Mouse (Mus musculus): Measurements from ENCODE around the gene Ubr7.

Ubr7 gene

DNA sequence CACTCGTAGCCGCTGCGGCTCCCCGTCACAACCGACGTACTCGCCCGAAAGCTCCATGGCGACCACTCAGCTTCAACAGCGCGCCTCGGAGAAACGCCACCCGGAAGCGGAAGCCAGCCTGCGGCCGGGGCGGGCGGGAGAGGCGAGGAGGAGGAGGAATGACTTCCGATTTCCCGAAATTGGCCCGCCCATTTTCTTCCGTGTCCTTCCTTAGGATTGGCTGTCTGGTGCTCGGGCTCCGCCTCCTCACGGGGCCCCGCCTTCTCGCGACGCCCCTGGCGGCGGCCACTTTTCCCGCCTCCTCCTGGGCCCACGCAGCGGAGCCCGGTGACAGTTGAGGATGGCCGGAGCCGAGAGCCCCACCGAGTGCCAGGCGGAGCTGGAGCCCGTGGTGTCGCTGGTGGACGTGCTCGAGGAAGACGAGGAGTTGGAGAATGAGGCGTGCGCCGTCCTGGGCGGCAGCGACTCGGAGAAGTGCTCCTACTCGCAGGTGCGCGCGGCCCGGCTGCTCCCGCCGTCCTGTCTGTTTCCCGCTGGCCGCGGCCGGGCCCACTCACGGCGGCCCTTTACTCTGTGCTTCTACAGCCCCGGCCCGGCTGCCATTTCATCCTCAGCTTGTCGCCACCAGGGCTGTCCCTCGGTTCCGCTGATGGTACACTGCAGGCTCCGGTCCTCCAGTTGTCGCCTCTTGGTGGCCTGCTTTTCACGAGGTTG is at the start of gene Ubr7, which contains the start of the genes Gm28051 and Gon7:
Ubr7 (plus strand) TSS at position 279 of the 714 bp plus-strand sequence.
Gm28051 (minus strand) TSS at position 77 of the 714 bp plus-strand sequence.
Gon7 (minus strand) TSS at position 115 of the 714 bp plus-strand sequence.
- Histone ChIP-seq H3K9me3 (ENCODE audit: low read length) (no peaks in the 10 kb centered on the region), H3K36me3 (ENCODE audit: insufficient read depth, low read length) (peaks cover 48% of the 10 kb centered on the region), H3K4me1 (replicated peaks; ENCODE audit: low read depth, low read length) (peaks cover 64% of the 10 kb centered on the region), H3K4me3 (replicated peaks; ENCODE audit: low read length) (peak within 1 kb of the TSS; percentile 98), H3K27me3 (ENCODE audit: insufficient read depth, low read length) (no peaks in the 10 kb centered on the region)
- no peak for TF ChIP-seq NANOG (IDR thresholded peaks at IDR 0.05; ENCODE audit: borderline replicate concordance, low read length)
- TF ChIP-seq POU5F1 (IDR thresholded peaks at IDR 0.05; ENCODE audit: borderline replicate concordance, low read length), result no peak
- no peak for TF ChIP-seq CTCF (conservative IDR thresholded peaks at IDR 0.05; ENCODE audit: low read length)

DNA sequence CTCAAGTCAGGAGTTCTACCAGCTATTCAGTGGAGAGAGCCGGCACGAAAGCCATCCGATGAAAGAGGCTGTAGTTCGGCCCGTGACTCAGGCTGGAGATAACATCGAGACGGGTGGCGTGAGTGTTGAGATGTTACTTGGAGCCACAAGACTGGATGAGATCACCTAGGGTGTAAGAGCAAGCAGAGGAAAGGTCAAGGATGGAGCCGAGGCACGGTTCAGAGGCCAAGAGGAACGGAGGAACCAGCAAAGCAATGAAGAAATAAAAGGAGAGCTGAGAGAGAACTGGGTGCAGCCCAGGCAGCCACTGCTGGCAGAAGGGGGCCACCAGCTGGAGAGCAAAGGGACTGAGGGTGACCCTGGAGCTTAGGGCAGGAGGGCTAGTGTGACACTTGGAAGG is 49.5 kb upstream of the Ubr7 start:
- TF ChIP-seq CTCF (conservative IDR thresholded peaks at IDR 0.05; ENCODE audit: low read length) (no peak), POU5F1 (IDR thresholded peaks at IDR 0.05; ENCODE audit: borderline replicate concordance, low read length) (no peak), NANOG (IDR thresholded peaks at IDR 0.05; ENCODE audit: borderline replicate concordance, low read length) (no peak)
- no peaks in the 10 kb centered on the region for H3K9me3 ChIP-seq (ENCODE audit: low read length)
- H3K36me3 ChIP-seq (ENCODE audit: insufficient read depth, low read length), result no peaks in the 10 kb centered on the region
- H3K27me3 ChIP-seq (ENCODE audit: insufficient read depth, low read length), result peaks cover 9% of the 10 kb centered on the region; the same call in 1 of the 2 replicates
- peaks cover 87% of the 10 kb centered on the region for H3K4me1 ChIP-seq (replicated peaks; ENCODE audit: low read depth, low read length)
- H3K4me3 ChIP-seq (replicated peaks; ENCODE audit: low read length), result 0 out of 2 replicates have a peak overlapping the region, but pooled peaks have one; percentile 13

DNA sequence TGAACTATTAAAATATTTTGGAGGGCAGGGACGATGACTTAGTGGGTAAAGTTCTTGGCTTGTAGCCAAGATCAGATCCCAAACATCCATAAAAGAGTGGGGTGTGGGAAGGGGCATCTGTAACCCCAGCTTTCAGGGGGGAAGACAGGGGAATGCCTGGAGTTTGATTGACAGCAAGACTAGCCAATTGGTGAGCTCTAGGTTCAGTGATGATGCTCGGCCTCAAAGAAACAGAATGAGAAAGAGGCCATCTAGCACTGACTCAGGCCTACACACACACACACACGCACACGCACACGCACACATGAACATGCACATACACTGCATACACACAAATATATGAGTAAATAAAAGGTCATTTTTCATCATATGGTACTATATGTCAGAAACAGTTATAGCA is 47.9 kb upstream of the Ubr7 start:
- Histone ChIP-seq H3K27me3 (ENCODE audit: insufficient read depth, low read length) (peaks cover 6% of the 10 kb centered on the region; the same call in 1 of the 2 replicates), H3K9me3 (ENCODE audit: low read length) (no peaks in the 10 kb centered on the region), H3K4me1 (replicated peaks; ENCODE audit: low read depth, low read length) (peaks cover 94% of the 10 kb centered on the region), H3K4me3 (replicated peaks; ENCODE audit: low read length) (no peak overlapping the region), H3K36me3 (ENCODE audit: insufficient read depth, low read length) (no peaks in the 10 kb centered on the region)
- no peak for TF ChIP-seq NANOG (IDR thresholded peaks at IDR 0.05; ENCODE audit: borderline replicate concordance, low read length)
- TF ChIP-seq CTCF (conservative IDR thresholded peaks at IDR 0.05; ENCODE audit: low read length), result no peak
- no peak for TF ChIP-seq POU5F1 (IDR thresholded peaks at IDR 0.05; ENCODE audit: borderline replicate concordance, low read length)

DNA sequence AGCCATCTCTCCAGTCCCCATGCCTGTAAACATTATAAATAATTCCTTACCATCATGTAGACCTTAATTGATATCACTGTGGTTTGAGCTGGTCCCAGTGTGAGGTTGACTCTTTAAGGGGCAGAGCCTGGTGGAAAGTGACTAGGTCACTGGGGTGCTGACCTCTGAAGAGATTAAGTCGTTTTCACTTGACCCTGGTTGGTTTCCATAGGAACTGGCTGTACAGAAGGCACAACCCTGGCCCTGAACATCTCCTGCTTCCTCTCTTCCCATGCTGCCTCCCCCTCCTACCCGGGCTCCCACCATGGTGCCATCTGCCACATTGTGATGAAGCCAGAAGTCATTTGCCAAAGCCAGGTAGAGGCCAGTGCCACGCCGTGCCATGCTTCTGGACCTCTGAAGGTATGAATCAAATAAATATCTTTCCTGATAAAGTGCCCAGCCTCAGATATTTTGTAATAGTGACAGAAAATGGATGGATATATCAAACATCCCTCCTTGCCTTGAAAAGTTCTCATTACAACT is 46.9 kb upstream of the Ubr7 start:
- H3K36me3 ChIP-seq (ENCODE audit: insufficient read depth, low read length), result no peaks in the 10 kb centered on the region
- TF ChIP-seq CTCF (conservative IDR thresholded peaks at IDR 0.05; ENCODE audit: low read length) (no peak), NANOG (IDR thresholded peaks at IDR 0.05; ENCODE audit: borderline replicate concordance, low read length) (no peak), POU5F1 (IDR thresholded peaks at IDR 0.05; ENCODE audit: borderline replicate concordance, low read length) (no peak)
- H3K27me3 ChIP-seq (ENCODE audit: insufficient read depth, low read length), result peaks cover 6% of the 10 kb centered on the region; the same call in 1 of the 2 replicates
- 0 out of 2 replicates have a peak overlapping the region, but pooled peaks have one; percentile 24 for H3K4me3 ChIP-seq (replicated peaks; ENCODE audit: low read length)
- peaks cover 95% of the 10 kb centered on the region for H3K4me1 ChIP-seq (replicated peaks; ENCODE audit: low read depth, low read length)
- no peaks in the 10 kb centered on the region for H3K9me3 ChIP-seq (ENCODE audit: low read length)

DNA sequence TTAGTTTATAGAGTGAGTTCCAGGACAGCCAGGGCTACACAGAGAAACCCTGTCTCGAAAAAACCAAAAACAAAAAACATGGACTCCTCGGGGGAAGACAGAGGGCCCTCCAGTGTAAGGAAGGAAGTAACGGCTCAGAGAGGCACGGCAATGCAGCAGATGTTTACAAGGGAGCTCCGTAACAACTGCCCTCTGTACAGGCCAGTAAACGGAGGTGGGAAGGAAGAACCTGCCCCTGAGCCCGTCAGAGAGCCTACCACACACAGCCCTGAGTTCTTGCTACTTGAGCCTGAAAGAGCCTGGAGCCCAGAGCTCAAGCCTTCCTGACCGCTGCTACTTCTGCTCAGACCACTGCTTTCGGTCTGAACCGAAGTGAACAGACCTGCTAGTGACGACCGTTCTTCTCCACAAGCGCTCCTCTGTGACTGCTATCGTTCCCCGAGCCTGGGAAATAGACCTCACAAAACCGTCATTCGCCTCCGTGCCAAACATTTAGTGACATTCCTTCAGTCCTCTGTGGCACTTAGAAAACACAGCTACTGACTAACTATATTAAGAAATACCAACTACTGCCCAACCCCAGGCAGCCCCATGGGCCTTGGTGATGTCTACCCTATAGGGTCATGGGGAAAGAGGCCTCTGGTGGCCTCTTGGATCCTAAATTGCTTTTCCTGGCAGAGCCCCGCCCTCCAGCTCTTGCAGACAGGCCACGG is 44.5 kb upstream of the Ubr7 start:
- Histone ChIP-seq H3K27me3 (ENCODE audit: insufficient read depth, low read length) (0 out of 2 replicates have a peak, but pooled peaks cover 1% of the 10 kb centered on the region), H3K36me3 (ENCODE audit: insufficient read depth, low read length) (no peaks in the 10 kb centered on the region), H3K4me3 (replicated peaks; ENCODE audit: low read length) (peak overlapping the region; percentile 54), H3K9me3 (ENCODE audit: low read length) (no peaks in the 10 kb centered on the region), H3K4me1 (replicated peaks; ENCODE audit: low read depth, low read length) (peaks cover 95% of the 10 kb centered on the region)
- TF ChIP-seq CTCF (conservative IDR thresholded peaks at IDR 0.05; ENCODE audit: low read length) (no peak), POU5F1 (IDR thresholded peaks at IDR 0.05; ENCODE audit: borderline replicate concordance, low read length) (no peak), NANOG (IDR thresholded peaks at IDR 0.05; ENCODE audit: borderline replicate concordance, low read length) (no peak)

DNA sequence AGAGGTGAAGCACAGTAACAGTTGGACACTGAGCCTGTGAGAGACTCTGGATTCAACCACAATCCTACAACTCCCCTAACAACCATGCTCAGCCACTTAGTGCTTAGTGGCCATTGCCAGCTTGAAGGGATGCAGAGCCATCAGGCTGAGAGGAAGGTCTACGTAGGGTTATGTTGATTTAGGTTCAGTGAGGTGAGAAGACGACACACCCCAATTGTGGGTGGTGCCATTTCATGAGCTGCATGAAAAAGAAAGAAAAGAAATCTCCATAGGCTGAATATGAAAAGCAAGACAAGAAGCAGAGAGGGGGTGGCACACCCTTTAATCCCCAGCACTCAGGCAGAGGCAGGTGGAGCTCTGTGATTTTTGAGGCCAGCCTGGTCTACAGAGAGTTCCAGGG is 43.7 kb upstream of the Ubr7 start:
- Histone ChIP-seq H3K4me1 (replicated peaks; ENCODE audit: low read depth, low read length) (peaks cover 97% of the 10 kb centered on the region), H3K9me3 (ENCODE audit: low read length) (no peaks in the 10 kb centered on the region), H3K27me3 (ENCODE audit: insufficient read depth, low read length) (no peaks in the 10 kb centered on the region), H3K4me3 (replicated peaks; ENCODE audit: low read length) (peak overlapping the region; percentile 54), H3K36me3 (ENCODE audit: insufficient read depth, low read length) (no peaks in the 10 kb centered on the region)
- no peak for TF ChIP-seq POU5F1 (IDR thresholded peaks at IDR 0.05; ENCODE audit: borderline replicate concordance, low read length)
- no peak for TF ChIP-seq NANOG (IDR thresholded peaks at IDR 0.05; ENCODE audit: borderline replicate concordance, low read length)
- TF ChIP-seq CTCF (conservative IDR thresholded peaks at IDR 0.05; ENCODE audit: low read length), result no peak

DNA sequence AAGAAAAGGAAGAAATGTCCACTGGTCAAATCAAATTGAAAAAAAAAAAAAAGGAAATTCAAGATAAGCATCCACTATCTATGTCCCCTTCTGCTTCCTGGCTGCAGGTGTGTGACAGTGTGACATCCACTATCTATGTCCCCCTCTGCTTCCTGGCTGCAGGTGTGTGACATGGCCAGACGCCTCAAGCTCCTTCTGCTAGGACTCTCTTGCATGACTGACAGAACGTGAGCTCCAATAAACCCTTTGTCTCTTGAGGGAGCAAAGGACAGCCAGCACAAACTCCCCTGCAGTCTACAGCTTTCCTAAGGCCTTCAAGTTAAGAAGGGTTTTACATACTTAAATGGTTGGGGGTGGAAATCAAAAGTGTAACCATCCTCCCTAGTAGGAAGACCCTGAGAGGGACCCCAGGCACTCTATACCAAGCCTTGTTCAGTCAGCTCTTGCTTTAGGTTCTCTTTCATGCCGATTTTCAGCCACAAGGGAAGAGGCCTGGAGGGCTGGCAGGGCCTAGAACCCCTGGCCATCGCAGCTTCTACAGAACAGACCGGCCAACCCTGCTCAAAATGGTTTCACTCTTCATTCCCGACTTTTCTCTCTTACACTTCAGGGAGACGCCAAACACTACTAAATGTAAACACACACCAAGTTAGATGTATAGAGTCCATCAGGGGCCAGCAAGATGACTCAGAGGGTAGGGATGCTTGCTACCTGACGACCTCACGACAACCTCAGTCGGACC is 42.9 kb upstream of the Ubr7 start:
- Histone ChIP-seq H3K27me3 (ENCODE audit: insufficient read depth, low read length) (no peaks in the 10 kb centered on the region), H3K36me3 (ENCODE audit: insufficient read depth, low read length) (no peaks in the 10 kb centered on the region), H3K4me1 (replicated peaks; ENCODE audit: low read depth, low read length) (peaks cover 96% of the 10 kb centered on the region), H3K4me3 (replicated peaks; ENCODE audit: low read length) (peak overlapping the region; percentile 26; the same call in 1 of the 2 replicates), H3K9me3 (ENCODE audit: low read length) (no peaks in the 10 kb centered on the region)
- no peak for TF ChIP-seq CTCF (conservative IDR thresholded peaks at IDR 0.05; ENCODE audit: low read length)
